Mouse (Mus musculus) kidney, adult 11 months (tissue): ENCODE measurements around the gene Rps12.

Source experiments
- DNase-seq: peaks from one replicate; pipeline ENCODE4 v3.0.0; 2022

Rps12 gene

DNA sequence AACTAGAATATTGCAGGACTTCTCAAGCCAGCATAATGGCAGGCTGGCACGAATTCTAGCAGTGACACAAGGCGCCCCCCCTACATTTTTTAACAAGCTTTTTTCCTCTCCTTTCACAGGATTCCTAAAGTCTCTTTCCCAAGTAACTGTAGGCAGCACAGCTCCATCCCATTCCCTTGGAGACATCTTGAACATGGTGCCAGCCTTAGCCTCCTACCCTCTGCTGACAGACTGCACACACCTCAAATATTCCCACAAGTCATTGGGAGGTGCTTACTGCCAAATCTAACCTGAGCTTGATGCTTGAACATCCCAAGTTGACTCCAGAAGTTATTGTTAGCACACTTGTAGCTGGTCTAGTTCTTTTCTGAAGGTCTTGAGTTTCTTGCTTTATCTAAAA, 3.0 kb downstream of the Rps12 start:
- DNase-seq, result no peak

- no peak for DNase-seq
Measured at GRCm38 (mm10) chr10:23783493-23783884, 3.6 kb downstream of the Rps12 start.

DNA sequence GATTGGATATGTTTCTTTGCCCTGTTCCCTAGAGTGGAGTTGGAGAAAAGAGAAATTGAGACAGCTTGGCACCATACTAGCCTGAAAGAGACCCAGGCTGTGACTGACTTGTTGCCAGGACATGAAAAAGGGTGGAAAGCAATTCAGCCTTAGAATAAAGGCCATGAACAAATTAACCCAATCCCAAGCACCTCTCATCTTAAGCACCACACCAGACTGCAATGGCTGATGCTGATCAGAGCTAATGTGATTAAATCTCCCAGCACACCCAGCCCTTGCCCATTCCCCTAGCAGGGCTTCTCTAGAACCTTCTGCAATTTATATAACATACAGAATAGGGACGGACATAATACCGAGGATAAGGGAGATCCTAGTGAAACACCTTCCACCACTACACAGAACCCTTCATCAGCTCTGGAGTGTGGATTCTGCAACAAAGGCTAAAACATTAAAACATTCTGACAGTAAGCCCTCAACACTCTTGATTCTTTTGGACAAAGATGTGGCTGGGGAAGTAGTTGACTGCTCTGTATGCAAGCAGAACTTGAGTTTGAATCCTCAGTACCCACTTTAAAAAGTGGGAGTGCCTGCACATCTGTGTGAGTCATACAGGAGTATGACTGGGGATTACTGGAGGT, 4.1 kb downstream of the Rps12 start:
- no peak for DNase-seq

- no peak for DNase-seq
Measured at GRCm38 (mm10) chr10:23781760-23782735, 5.0 kb downstream of the Rps12 start.

DNA sequence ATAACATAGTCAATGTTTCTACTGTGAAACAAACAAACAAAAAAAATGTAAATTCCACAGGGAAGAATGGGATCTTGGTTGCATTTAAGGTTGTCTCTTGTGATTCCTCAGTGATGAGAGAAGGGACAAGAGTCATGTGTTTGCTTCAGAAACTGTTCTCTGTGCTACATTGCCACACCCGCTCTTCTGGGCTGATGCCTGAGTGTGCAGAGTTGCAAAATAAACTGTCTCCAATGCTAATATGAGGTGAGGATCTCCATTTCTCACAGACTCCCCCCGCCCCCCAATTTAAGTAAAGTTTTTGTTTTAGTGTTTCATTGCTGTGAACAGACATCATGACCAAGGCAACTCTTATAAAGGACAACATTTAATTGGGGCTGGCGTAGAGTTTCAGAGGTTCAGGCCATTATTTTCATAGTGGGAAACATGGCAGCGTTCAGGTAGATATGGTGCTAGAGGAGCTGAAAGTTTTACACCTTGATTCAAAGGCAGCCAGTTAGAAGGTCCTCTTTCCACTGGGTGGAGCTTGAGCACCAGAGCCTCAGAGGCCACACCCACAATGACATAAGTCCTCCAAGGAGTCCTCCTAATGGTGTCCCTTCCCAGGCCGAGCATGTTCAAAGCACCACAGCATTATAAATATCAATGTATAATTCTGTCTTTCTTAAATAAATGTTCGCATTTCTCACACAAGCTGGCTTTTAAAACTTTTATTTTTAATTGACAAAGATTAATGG, 6.4 kb downstream of the Rps12 start:
- no peak for DNase-seq

GRCm38 (mm10) chr10:23777288-23777945, 9.7 kb downstream of the Rps12 start:
- DNase-seq, result no peak

DNA sequence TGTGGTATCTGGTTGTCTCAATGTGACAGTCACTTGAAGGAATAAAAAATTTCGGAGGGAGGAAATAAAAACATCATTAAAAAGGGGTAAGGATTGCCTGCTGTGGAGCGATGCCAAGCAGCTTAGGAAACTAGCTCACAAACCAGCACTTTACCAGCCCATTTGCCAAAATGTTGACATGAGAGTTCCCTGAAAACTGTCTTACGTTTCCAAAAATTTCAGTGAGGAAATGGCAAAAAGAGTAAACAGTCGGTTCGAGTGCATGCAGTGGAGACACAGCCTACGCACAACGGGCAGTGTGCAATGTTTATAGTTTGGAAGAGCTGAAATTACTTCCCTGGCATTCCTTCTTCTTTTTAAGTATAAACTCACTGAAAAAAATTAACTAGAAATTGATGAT, 32.9 kb downstream of the Rps12 start:
- no peak for DNase-seq
